Mouse (Mus musculus) stomach, postnatal 0 days (tissue): Measurements from ENCODE around the gene Lbx2. TPM values are rescaled to one million over a fixed set of nuclear protein-coding genes. Genes with fewer than 3 reads are reported as not detected.

Source experiments
- ATAC-seq: fragments of 200-750 bp; cut with Nextera tagmentation; 2 replicates; pipeline ENCODE4 v1.8.0; 2017; ENCODE audit not compliant: low FRiP score, low TSS enrichment
- DNase-seq: peaks from one replicate; pipeline ENCODE4 v3.0.0-alpha.2; 2016; ENCODE audit warnings: low spot score
- H3K27ac ChIP-seq: fragments of 300-500 bp; sonication (generic); replicated peaks from 2 replicates; pipeline ENCODE4 v1.5.1; 2014; ENCODE audit warnings: mild to moderate bottlenecking, control low read depth
- H3K27me3 ChIP-seq: fragments of 300-500 bp; sonication (generic); 2 replicates; pipeline ENCODE4 v1.6.1; 2014; ENCODE audit warnings: low read length; ENCODE audit not compliant: control insufficient read depth, insufficient read depth
- H3K36me3 ChIP-seq: fragments of 300-500 bp; sonication (generic); 2 replicates; pipeline ENCODE4 v1.6.1; 2014; ENCODE audit warnings: low read length, mixed read lengths; ENCODE audit not compliant: control insufficient read depth, insufficient read depth
- H3K4me1 ChIP-seq: fragments of 300-500 bp; sonication (generic); replicated peaks from 2 replicates; pipeline ENCODE4 v1.6.1; 2014; ENCODE audit warnings: antibody characterized with exemption; ENCODE audit not compliant: control insufficient read depth, insufficient read depth
- H3K4me2 ChIP-seq: fragments of 300-500 bp; sonication (generic); replicated peaks from 2 replicates; pipeline ENCODE4 v1.6.1; 2014; ENCODE audit warnings: low read depth, mild to moderate bottlenecking, control low read depth, moderate library complexity
- H3K4me3 ChIP-seq: fragments of 300-500 bp; sonication (generic); 2 replicates; pipeline ENCODE4 v1.5.1; 2014; ENCODE audit warnings: low read depth, low read length, control low read depth
- H3K9ac ChIP-seq: fragments of 300-500 bp; sonication (generic); 2 replicates; pipeline ENCODE4 v1.6.1; 2014; ENCODE audit warnings: mild to moderate bottlenecking, low read length, control low read depth, mixed read lengths
- H3K9me3 ChIP-seq: fragments of 300-500 bp; sonication (generic); 2 replicates; pipeline ENCODE4 v1.6.1; 2016; ENCODE audit warnings: low read length; ENCODE audit not compliant: control insufficient read depth
- CTCF ChIP-seq: IDR thresholded peaks from 2 replicates; pipeline ENCODE4 v1.5.1; 2016; ENCODE audit warnings: antibody characterized with exemption, low read depth, mild to moderate bottlenecking, moderate library complexity
- EP300 ChIP-seq: optimal IDR thresholded peaks from 2 replicates; pipeline ENCODE3; 2016; ENCODE audit warnings: antibody characterized with exemption
- WGBS: fragments of 180-500 bp; shearing (Covaris S2); extraction: QIAGEN DNeasy Blood & Tissue Kit; methylation state at CpG from one replicate; pipeline ENCODE4 v1.1.7; 2014; 5-methylcytosine and 5-hydroxymethylcytosine counted together
- polyA plus RNA-seq: library from polyadenylated mRNA; unstranded; fragments of >200 nt; fragmentation: Nextera tagmentation; extraction: Ambion mirVana; gene quantifications from 2 replicates; pipeline ENCODE4 v1.2.1, GENCODE M21; 2015

Gene Lbx2
- polyA plus RNA-seq, 1 experiment from 2014 or later, result 0.53 TPM

DNA sequence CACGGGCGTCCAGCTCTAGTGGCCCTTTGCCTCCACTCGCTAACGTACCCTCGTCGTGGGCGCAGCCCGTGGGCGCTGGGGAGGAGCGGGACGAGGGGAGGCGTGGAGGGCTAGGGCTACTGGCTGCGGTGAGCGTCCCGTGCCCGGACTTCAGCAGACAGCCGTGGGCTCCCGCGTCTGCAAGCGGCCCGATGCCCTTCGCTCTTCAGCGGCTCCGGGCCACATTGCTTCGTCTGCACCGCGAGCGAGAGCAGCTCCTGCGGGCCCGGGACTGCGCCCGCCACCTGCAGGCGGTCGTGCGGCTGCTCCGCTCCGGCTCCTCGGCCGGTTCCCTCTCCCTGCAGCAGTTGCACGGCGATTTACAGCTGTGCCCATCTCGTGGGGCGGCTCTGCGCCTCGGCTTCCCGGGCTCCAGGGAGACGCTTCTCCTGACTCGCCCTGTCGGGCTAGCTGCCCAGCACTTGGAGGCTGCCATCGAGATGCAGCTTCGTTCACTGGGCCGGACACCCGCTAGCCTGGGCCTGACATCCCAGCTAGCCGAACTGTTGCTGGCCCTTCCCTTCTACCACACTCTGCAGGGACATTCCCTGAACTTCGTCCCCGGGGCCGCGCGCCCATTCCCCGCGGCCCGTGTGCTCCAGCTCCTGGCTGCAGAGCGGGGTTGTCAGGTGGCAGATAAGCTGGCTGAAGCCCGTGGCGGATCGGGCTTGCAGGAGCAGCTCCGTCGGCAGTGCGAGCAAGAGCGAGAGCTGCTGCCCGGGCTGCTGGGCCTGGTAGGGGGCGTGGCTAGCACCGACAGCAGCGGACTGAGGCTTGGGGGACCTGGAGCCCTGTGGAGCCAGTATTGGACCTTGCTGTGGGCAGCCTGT lies 15.8 kb downstream of the Lbx2 start:
- Histone ChIP-seq H3K4me2 (peak overlapping the region; percentile 99), H3K4me3 (peak overlapping the region; percentile 68), H3K27me3 (no peaks in the 10 kb centered on the region), H3K9me3 (no peaks in the 10 kb centered on the region), H3K9ac (peak overlapping the region; percentile 73), H3K27ac (peak overlapping the region; percentile 83), H3K4me1 (peaks cover 5% of the 10 kb centered on the region; the same call in 1 of the 2 replicates), H3K36me3 (no peaks in the 10 kb centered on the region)
- under 1% methylated on average over 67 of the region's 74 CpGs for WGBS
- peak; percentile 87 for ATAC-seq
- TF ChIP-seq CTCF (peak; percentile 73), EP300 (no peak)
- DNase-seq, result peak; percentile 75

- Histone ChIP-seq H3K4me1 (peaks cover 5% of the 10 kb centered on the region; the same call in 1 of the 2 replicates), H3K4me2 (no peak overlapping the region), H3K27me3 (no peaks in the 10 kb centered on the region), H3K9me3 (no peaks in the 10 kb centered on the region), H3K36me3 (no peaks in the 10 kb centered on the region), H3K4me3 (no peak overlapping the region), H3K27ac (no peak overlapping the region), H3K9ac (peak overlapping the region; percentile 73; the same call in 1 of the 2 replicates)
- WGBS, result 52% methylated on average over 11 of the region's 11 CpGs
- no peak for TF ChIP-seq EP300
- TF ChIP-seq CTCF, result no peak
- ATAC-seq (no peak), DNase-seq (peak; percentile 38)
These were observed 17.0 kb downstream of the Lbx2 start for GRCm38 (mm10) chr6:83103130-83103650.

- ATAC-seq, result no peak
- TF ChIP-seq EP300 (no peak), CTCF (no peak)
- no peak for DNase-seq
- H3K9me3 ChIP-seq, result no peaks in the 10 kb centered on the region
- no peak overlapping the region for H3K4me3 ChIP-seq
- no peak overlapping the region for H3K9ac ChIP-seq
- H3K36me3 ChIP-seq, result no peaks in the 10 kb centered on the region
- H3K4me1 ChIP-seq, result peaks cover 5% of the 10 kb centered on the region; the same call in 1 of the 2 replicates
- no peak overlapping the region for H3K4me2 ChIP-seq
- H3K27ac ChIP-seq, result no peak overlapping the region
- H3K27me3 ChIP-seq, result no peaks in the 10 kb centered on the region
- WGBS, result 79% methylated on average over 4 of the region's 4 CpGs
These were observed 18.0 kb downstream of the Lbx2 start for GRCm38 (mm10) chr6:83104158-83104557.

- 33% methylated on average over 13 of the region's 13 CpGs for WGBS
- ATAC-seq, result peak; percentile 71
- Histone ChIP-seq H3K36me3 (no peaks in the 10 kb centered on the region), H3K4me2 (peak overlapping the region; percentile 78; the same call in 1 of the 2 replicates), H3K9ac (no peak overlapping the region), H3K4me3 (0 out of 2 replicates have a peak overlapping the region, but pooled peaks have one; percentile 93), H3K4me1 (0 out of 2 replicates have a peak, but pooled peaks cover 2% of the 10 kb centered on the region), H3K27me3 (no peaks in the 10 kb centered on the region), H3K27ac (peak overlapping the region; percentile 88; the same call in 1 of the 2 replicates), H3K9me3 (no peaks in the 10 kb centered on the region)
- TF ChIP-seq EP300, result no peak
- TF ChIP-seq CTCF, result peak; percentile 90
- DNase-seq, result peak; percentile 88
These were observed 21.6 kb downstream of the Lbx2 start for GRCm38 (mm10) chr6:83107566-83108400.

GRCm38 (mm10) chr6:83108762-83109668 lies 22.8 kb downstream of the Lbx2 start, which contains the start of gene Mrpl53:
Mrpl53 (plus strand) TSS chr6:83109040.
- Histone ChIP-seq H3K4me2 (peak within 1 kb of the TSS; percentile 78), H3K27me3 (no peaks in the 10 kb centered on the region), H3K4me1 (no peaks in the 10 kb centered on the region), H3K27ac (peak within 1 kb of the TSS; percentile 88), H3K9ac (peak within 1 kb of the TSS; percentile 90), H3K4me3 (peak within 1 kb of the TSS; percentile 93), H3K9me3 (no peaks in the 10 kb centered on the region), H3K36me3 (no peaks in the 10 kb centered on the region)
- peak; percentile 90 for ATAC-seq
- WGBS, result under 1% methylated on average over 76 of the region's 76 CpGs
- TF ChIP-seq EP300, result no peak
- peak; percentile 11; the same call in 1 of the 2 replicates for TF ChIP-seq CTCF
- DNase-seq, result peak; percentile 81
